Mouse (Mus musculus): ENCODE measurements at regions not wholly inside any gene's neighbourhood (a gene's known extent, or its start where the extent isn't known, plus 50 kb on each side); places are given as distances from the start of the nearest gene placed in this dataset.

- Histone ChIP-seq H3K36me3 (replicated peaks; ENCODE audit: control insufficient read depth, insufficient read depth) (no peaks in the 10 kb centered on the region), H3K9me3 (ENCODE audit: control insufficient read depth, low read length) (no peaks in the 10 kb centered on the region), H3K4me2 (replicated peaks) (no peak overlapping the region), H3K27me3 (ENCODE audit: control insufficient read depth, insufficient read depth, low read length) (no peaks in the 10 kb centered on the region), H3K27ac (no peak overlapping the region), H3K9ac (no peak overlapping the region), H3K4me3 (replicated peaks; ENCODE audit: low read length) (no peak overlapping the region), H3K4me1 (replicated peaks; ENCODE audit: control insufficient read depth, insufficient read depth, low read length) (no peaks in the 10 kb centered on the region)
- WGBS: 92% methylated on average over 6 of the region's 6 CpGs
- ATAC-seq (ENCODE audit: low FRiP score) (no peak), DNase-seq (ENCODE audit: low spot score) (no peak)
Observed at GRCm38 (mm10) chr10:67610689-67611088, 61.9 kb upstream of the Ado start.

GRCm38 (mm10) chr10:67608033-67608432 lies 59.3 kb upstream of the Ado start:
- H3K27me3 ChIP-seq (ENCODE audit: control insufficient read depth, insufficient read depth, low read length): no peaks in the 10 kb centered on the region
- ATAC-seq (ENCODE audit: low FRiP score): no peak
- no peak overlapping the region for H3K4me2 ChIP-seq (replicated peaks)
- H3K9me3 ChIP-seq (ENCODE audit: control insufficient read depth, low read length): no peaks in the 10 kb centered on the region
- H3K4me1 ChIP-seq (replicated peaks; ENCODE audit: control insufficient read depth, insufficient read depth, low read length): no peaks in the 10 kb centered on the region
- H3K9ac ChIP-seq: no peak overlapping the region
- no peaks in the 10 kb centered on the region for H3K36me3 ChIP-seq (replicated peaks; ENCODE audit: control insufficient read depth, insufficient read depth)
- no peak overlapping the region for H3K27ac ChIP-seq
- H3K4me3 ChIP-seq (replicated peaks; ENCODE audit: low read length): no peak overlapping the region
- no peak for DNase-seq (ENCODE audit: low spot score)
- 47% methylated on average over 5 of the region's 5 CpGs for WGBS

GRCm38 (mm10) chr10:67607297-67608032 lies 58.7 kb upstream of the Ado start:
- Histone ChIP-seq H3K9ac (no peak overlapping the region), H3K4me1 (replicated peaks; ENCODE audit: control insufficient read depth, insufficient read depth, low read length) (no peaks in the 10 kb centered on the region), H3K27me3 (ENCODE audit: control insufficient read depth, insufficient read depth, low read length) (no peaks in the 10 kb centered on the region), H3K4me3 (replicated peaks; ENCODE audit: low read length) (no peak overlapping the region), H3K9me3 (ENCODE audit: control insufficient read depth, low read length) (no peaks in the 10 kb centered on the region), H3K27ac (no peak overlapping the region), H3K4me2 (replicated peaks) (no peak overlapping the region), H3K36me3 (replicated peaks; ENCODE audit: control insufficient read depth, insufficient read depth) (no peaks in the 10 kb centered on the region)
- DNase-seq (ENCODE audit: low spot score) (no peak), ATAC-seq (ENCODE audit: low FRiP score) (no peak)
- WGBS: 75% methylated on average over 9 of the region's 9 CpGs

- Histone ChIP-seq H3K9me3 (ENCODE audit: control insufficient read depth, low read length) (no peaks in the 10 kb centered on the region), H3K9ac (no peak overlapping the region), H3K27me3 (ENCODE audit: control insufficient read depth, insufficient read depth, low read length) (no peaks in the 10 kb centered on the region), H3K27ac (no peak overlapping the region), H3K4me1 (replicated peaks; ENCODE audit: control insufficient read depth, insufficient read depth, low read length) (no peaks in the 10 kb centered on the region), H3K4me3 (replicated peaks; ENCODE audit: low read length) (no peak overlapping the region), H3K4me2 (replicated peaks) (no peak overlapping the region), H3K36me3 (replicated peaks; ENCODE audit: control insufficient read depth, insufficient read depth) (no peaks in the 10 kb centered on the region)
- ATAC-seq (ENCODE audit: low FRiP score): no peak
- 91% methylated on average over 1 of the region's 1 CpGs for WGBS
- DNase-seq (ENCODE audit: low spot score): no peak
Observed at GRCm38 (mm10) chr10:67606739-67607138, 58.0 kb upstream of the Ado start.

- Histone ChIP-seq H3K36me3 (replicated peaks; ENCODE audit: control insufficient read depth, insufficient read depth) (no peaks in the 10 kb centered on the region), H3K4me3 (replicated peaks; ENCODE audit: low read length) (no peak overlapping the region), H3K9ac (no peak overlapping the region), H3K9me3 (ENCODE audit: control insufficient read depth, low read length) (no peaks in the 10 kb centered on the region), H3K27me3 (ENCODE audit: control insufficient read depth, insufficient read depth, low read length) (no peaks in the 10 kb centered on the region), H3K4me1 (replicated peaks; ENCODE audit: control insufficient read depth, insufficient read depth, low read length) (no peaks in the 10 kb centered on the region), H3K4me2 (replicated peaks) (no peak overlapping the region), H3K27ac (no peak overlapping the region)
- 96% methylated on average over 7 of the region's 7 CpGs for WGBS
- ATAC-seq (ENCODE audit: low FRiP score) (no peak), DNase-seq (ENCODE audit: low spot score) (no peak)
Observed at GRCm38 (mm10) chr10:67599390-67599789, 50.6 kb upstream of the Ado start.

- ATAC-seq (ENCODE audit: low FRiP score) (no peak), DNase-seq (ENCODE audit: low spot score) (no peak)
- no peak overlapping the region for H3K4me3 ChIP-seq (replicated peaks; ENCODE audit: low read length)
- no peaks in the 10 kb centered on the region for H3K36me3 ChIP-seq (replicated peaks; ENCODE audit: control insufficient read depth, insufficient read depth)
- H3K9ac ChIP-seq: no peak overlapping the region
- H3K9me3 ChIP-seq (ENCODE audit: control insufficient read depth, low read length): no peaks in the 10 kb centered on the region
- no peaks in the 10 kb centered on the region for H3K4me1 ChIP-seq (replicated peaks; ENCODE audit: control insufficient read depth, insufficient read depth, low read length)
- H3K27ac ChIP-seq: no peak overlapping the region
- 84% methylated on average over 7 of the region's 7 CpGs for WGBS
- no peak overlapping the region for H3K4me2 ChIP-seq (replicated peaks)
- H3K27me3 ChIP-seq (ENCODE audit: control insufficient read depth, insufficient read depth, low read length): no peaks in the 10 kb centered on the region
Observed at GRCm38 (mm10) chr10:67598590-67599047, 49.9 kb upstream of the Ado start.
